Mouse (Mus musculus): ENCODE measurements at regions not wholly inside any gene's neighbourhood (a gene's known extent, or its start where the extent isn't known, plus 50 kb on each side); places are given as distances from the start of the nearest gene placed in this dataset.

GRCm38 (mm10) chr7:113117599-113117998, 89.7 kb upstream of the Arntl start:
- no peak for ATAC-seq

GRCm38 (mm10) chr7:113121911-113122319, 85.3 kb upstream of the Arntl start:
- no peak for ATAC-seq

- ATAC-seq: no peak
Measured at GRCm38 (mm10) chr7:113126010-113126409, 81.3 kb upstream of the Arntl start.

GRCm38 (mm10) chr7:113130552-113130951, 76.7 kb upstream of the Arntl start:
- no peak for ATAC-seq

- no peak for ATAC-seq
Measured at GRCm38 (mm10) chr7:113131945-113132538, 75.2 kb upstream of the Arntl start.

- no peak for ATAC-seq
Measured at GRCm38 (mm10) chr7:113133891-113134290, 73.4 kb upstream of the Arntl start.

- ATAC-seq: no peak
Measured at GRCm38 (mm10) chr7:113140011-113140438, 67.2 kb upstream of the Arntl start.

- no peak for ATAC-seq
Measured at GRCm38 (mm10) chr7:113141846-113142683, 65.2 kb upstream of the Arntl start.

GRCm38 (mm10) chr7:113143552-113143951, 63.7 kb upstream of the Arntl start:
- ATAC-seq: peak; percentile 90

GRCm38 (mm10) chr7:113145046-113145445, 62.2 kb upstream of the Arntl start:
- ATAC-seq: no peak

GRCm38 (mm10) chr7:113146108-113146507, 61.2 kb upstream of the Arntl start:
- ATAC-seq: peak; percentile 48

GRCm38 (mm10) chr7:113146526-113146925, 60.7 kb upstream of the Arntl start:
- ATAC-seq: no peak

- no peak for ATAC-seq
Measured at GRCm38 (mm10) chr7:113147391-113148332, 59.6 kb upstream of the Arntl start.

GRCm38 (mm10) chr7:113148700-113149099, 58.6 kb upstream of the Arntl start:
- ATAC-seq: no peak

- ATAC-seq: no peak
Measured at GRCm38 (mm10) chr7:113149966-113150470, 57.2 kb upstream of the Arntl start.

GRCm38 (mm10) chr7:113150789-113151188, 56.5 kb upstream of the Arntl start:
- no peak for ATAC-seq

GRCm38 (mm10) chr7:113151499-113151898, 55.8 kb upstream of the Arntl start:
- ATAC-seq: no peak

GRCm38 (mm10) chr7:113153386-113153785, 53.9 kb upstream of the Arntl start:
- ATAC-seq: no peak

GRCm38 (mm10) chr7:113154066-113154465, 53.2 kb upstream of the Arntl start:
- no peak for ATAC-seq

GRCm38 (mm10) chr7:113156366-113156765, 50.9 kb upstream of the Arntl start:
- no peak for ATAC-seq

- ATAC-seq: no peak
Measured at GRCm38 (mm10) chr7:113156861-113157747, 50.2 kb upstream of the Arntl start.
